Mouse (Mus musculus) kidney, embryonic 16.5 days (tissue): ENCODE results near the gene Traf3. TPM values are rescaled to one million over a fixed set of nuclear protein-coding genes. Genes with fewer than 3 reads are reported as not detected.

ENCODE experiments used
- ATAC-seq: fragments of 200-750 bp; cut with Nextera tagmentation; 2 replicates; pipeline ENCODE4 v1.8.0; 2017; ENCODE audit warnings: moderate TSS enrichment; ENCODE audit not compliant: low FRiP score, low TSS enrichment
- H3K27ac ChIP-seq: fragments of 300-500 bp; sonication (generic); 2 replicates; pipeline ENCODE4 v1.5.1; 2014; ENCODE audit warnings: low read length
- H3K27me3 ChIP-seq: fragments of 300-500 bp; sonication (generic); 2 replicates; pipeline ENCODE4 v1.6.1; 2014; ENCODE audit warnings: low read length, control low read depth, mixed read lengths; ENCODE audit not compliant: insufficient read depth
- H3K36me3 ChIP-seq: fragments of 300-500 bp; sonication (generic); 2 replicates; pipeline ENCODE4 v1.6.1; 2014; ENCODE audit warnings: low read length, control low read depth, mixed read lengths; ENCODE audit not compliant: insufficient read depth
- H3K4me1 ChIP-seq: fragments of 300-500 bp; sonication (generic); 2 replicates; pipeline ENCODE4 v1.6.1; 2014; ENCODE audit warnings: low read length, control low read depth, mixed read lengths; ENCODE audit not compliant: insufficient read depth
- H3K4me2 ChIP-seq: fragments of 300-500 bp; sonication (generic); replicated peaks from 2 replicates; pipeline ENCODE4 v1.6.1; 2014; ENCODE audit warnings: low read depth, low read length
- H3K4me3 ChIP-seq: fragments of 300-500 bp; sonication (generic); 2 replicates; pipeline ENCODE4 v1.5.1; 2014; ENCODE audit warnings: mild to moderate bottlenecking, low read length
- H3K9ac ChIP-seq: fragments of 300-500 bp; sonication (generic); replicated peaks from 2 replicates; pipeline ENCODE4 v1.6.1; 2014; ENCODE audit warnings: low read length
- H3K9me3 ChIP-seq: fragments of 300-500 bp; sonication (generic); 2 replicates; pipeline ENCODE4 v1.6.1; 2016; ENCODE audit warnings: low read length, control low read depth
- WGBS: fragments of 180-500 bp; shearing (Covaris S2); extraction: QIAGEN DNeasy Blood & Tissue Kit; methylation state at CpG from one replicate; pipeline ENCODE4 v1.1.7; 2014; 5-methylcytosine and 5-hydroxymethylcytosine counted together
- polyA plus RNA-seq: library from polyadenylated mRNA; unstranded; fragments of >200 nt; fragmentation: Nextera tagmentation; extraction: Ambion mirVana; gene quantifications from 2 replicates; pipeline ENCODE4 v1.2.1, GENCODE M21; 2015

Traf3 gene
- polyA plus RNA-seq, 1 experiment from 2014 or later: 8.9 TPM

DNA sequence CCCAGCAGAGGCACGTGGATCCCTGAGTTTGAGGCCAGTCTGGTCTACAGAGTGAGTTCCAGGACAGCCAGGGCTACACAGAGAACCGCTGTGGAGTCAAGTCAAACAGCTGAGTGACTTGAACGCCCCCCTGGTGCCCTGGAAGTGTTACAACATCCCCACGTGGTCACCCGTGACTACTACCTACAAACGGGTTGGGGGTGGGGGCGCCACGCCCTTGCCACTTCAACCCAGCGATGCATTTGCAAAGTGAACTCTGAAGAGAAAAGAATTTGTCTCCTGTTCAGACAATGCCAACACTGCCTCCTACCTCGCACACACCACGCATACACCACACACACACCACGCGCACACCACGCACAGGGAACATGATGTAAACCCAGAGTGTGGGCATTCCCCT is 143.8 kb downstream of the Traf3 start:
- Histone ChIP-seq H3K36me3 (peaks cover 86% of the 10 kb centered on the region), H3K27me3 (no peaks in the 10 kb centered on the region), H3K9me3 (no peaks in the 10 kb centered on the region), H3K4me1 (no peaks in the 10 kb centered on the region), H3K4me2 (no peak overlapping the region), H3K27ac (no peak overlapping the region), H3K4me3 (no peak overlapping the region), H3K9ac (no peak overlapping the region)
- WGBS: 83% methylated on average over 14 of the region's 14 CpGs
- ATAC-seq: no peak

DNA sequence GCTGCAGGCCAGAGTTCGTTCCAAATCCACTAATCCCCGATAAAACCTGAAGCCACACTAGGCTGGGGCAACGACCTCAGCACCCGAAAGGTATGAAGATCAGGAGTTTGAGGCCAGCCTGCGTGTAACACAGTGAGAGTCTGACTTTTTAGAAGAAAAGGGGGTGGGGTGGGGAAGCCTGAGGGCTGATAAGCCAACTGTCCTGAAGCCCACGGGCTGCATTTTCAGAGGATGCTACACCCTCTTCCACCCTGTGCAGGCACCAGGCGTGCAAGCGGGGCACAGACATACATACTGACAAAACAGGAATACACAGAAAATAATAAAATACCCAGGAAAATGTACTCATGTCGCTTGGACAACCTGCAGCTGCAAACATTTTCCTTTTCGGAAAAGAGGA is 145.6 kb downstream of the Traf3 start:
- ATAC-seq: no peak
- H3K4me2 ChIP-seq: no peak overlapping the region
- no peaks in the 10 kb centered on the region for H3K4me1 ChIP-seq
- no peaks in the 10 kb centered on the region for H3K27me3 ChIP-seq
- no peaks in the 10 kb centered on the region for H3K9me3 ChIP-seq
- no peak overlapping the region for H3K4me3 ChIP-seq
- no peak overlapping the region for H3K9ac ChIP-seq
- H3K36me3 ChIP-seq: peaks cover 87% of the 10 kb centered on the region
- no peak overlapping the region for H3K27ac ChIP-seq
- WGBS: 93% methylated on average over 10 of the region's 10 CpGs

DNA sequence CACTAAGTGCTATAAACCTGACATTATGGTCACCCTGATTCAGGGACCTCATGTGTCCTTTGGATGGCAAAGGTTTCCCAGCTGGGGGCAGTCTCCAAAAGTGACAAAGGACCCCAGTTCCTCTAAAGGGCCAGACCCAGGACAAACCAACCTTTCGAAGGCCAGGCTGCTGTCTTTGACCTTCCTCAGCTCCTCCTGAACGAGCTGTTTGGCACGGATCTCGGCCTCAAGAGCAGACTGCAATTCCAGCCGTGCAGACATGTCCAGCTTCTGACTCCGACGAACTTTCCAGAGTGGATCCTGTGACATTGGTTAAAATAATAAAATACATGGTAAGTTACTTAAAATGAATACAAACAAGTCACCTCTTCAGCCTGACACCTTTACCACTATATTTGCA is 148.1 kb downstream of the Traf3 start:
- Histone ChIP-seq H3K4me2 (no peak overlapping the region), H3K4me3 (no peak overlapping the region), H3K27ac (no peak overlapping the region), H3K9me3 (no peaks in the 10 kb centered on the region), H3K4me1 (no peaks in the 10 kb centered on the region), H3K27me3 (no peaks in the 10 kb centered on the region), H3K36me3 (peaks cover 95% of the 10 kb centered on the region), H3K9ac (no peak overlapping the region)
- no peak for ATAC-seq
- WGBS: 93% methylated on average over 7 of the region's 7 CpGs

Other genes with a start within 250 kb of the Traf3 start
- 14.8 and 16.7 TPM in 2 replicates for gene Ankrd9, start 187.3 kb upstream of the Traf3 start, polyA plus RNA-seq
- 9.7 and 9.8 TPM in 2 replicates for gene Rcor1, start 127.0 kb upstream of the Traf3 start, polyA plus RNA-seq
- not detected in 2 replicates for gene 4930595D18Rik, start 18.1 kb downstream of the Traf3 start, polyA plus RNA-seq
- 70.7 and 87.7 TPM in 2 replicates for gene Amn, start 104.7 kb downstream of the Traf3 start, polyA plus RNA-seq
- gene Cdc42bpb, start 211.3 kb downstream of the Traf3 start, polyA plus RNA-seq: 40.6 and 45.2 TPM in 2 replicates
- 4.6 and 5.5 TPM in 2 replicates for gene Lbhd2, start 240.4 kb downstream of the Traf3 start, polyA plus RNA-seq